ENCODE assay signal across 10 mouse cellular contexts in genomic region chr11:32001181-32001910, GRCm38 (mm10). TPM values are rescaled to one million over a fixed set of nuclear protein-coding genes. Genes with fewer than 3 reads are reported as not detected.
DNase-seq lines count a peak whose midpoint lies in the region; ATAC-seq and TF ChIP-seq lines count a peak whose summit lies in the region.
"Had no signal": no experiment of that assay in that cellular context is flagged by ENCODE, and none has a peak within 500 bp of the region (broad histone marks: within the 10 kb centered on the region; RNA-seq: fewer than 3 reads in every experiment).

No protein-coding gene starts in this region.

- 5% methylated on average over 11 of the region's 11 CpGs for WGBS in heart, embryonic 10.5 days
- WGBS in embryonic facial prominence, embryonic 11.5 days = 1% methylated on average over 11 of the region's 11 CpGs
- 7% methylated on average over 11 of the region's 11 CpGs for WGBS in intestine, postnatal 0 days
- 0% methylated on average over 11 of the region's 11 CpGs for WGBS in neural tube, embryonic 11.5 days

- peaks cover 28% of the 10 kb centered on the region for H3K27me3 ChIP-seq in heart, embryonic 10.5 days (ENCODE audit: insufficient read depth, poor library complexity, severe bottlenecking)
- no peaks in the 10 kb centered on the region for H3K27me3 ChIP-seq in embryonic facial prominence, embryonic 11.5 days (ENCODE audit: control insufficient read depth, insufficient read depth, low read length)
- no peaks in the 10 kb centered on the region for H3K27me3 ChIP-seq in intestine, postnatal 0 days (replicated peaks; ENCODE audit: control insufficient read depth, insufficient read depth, low read length)
- no peaks in the 10 kb centered on the region for H3K27me3 ChIP-seq in neural tube, embryonic 11.5 days (ENCODE audit: control insufficient read depth, insufficient read depth, low read length)
- H3K27me3 ChIP-seq: stomach, embryonic 15.5 days had no signal

- intact Hi-C loops in heart, postnatal 14 days (cut with DNase I) = loop anchor here (10.0 kb wide), 1 partner anchor 133 kb away; no protein-coding TSS in a partner anchor

- H3K9ac ChIP-seq in embryonic facial prominence, embryonic 11.5 days (replicated peaks; ENCODE audit: low read length) = peak overlapping the region; percentile 35
- H3K9ac ChIP-seq in intestine, postnatal 0 days (ENCODE audit: low read depth, low read length) = no peak overlapping the region
- H3K9ac ChIP-seq in neural tube, embryonic 11.5 days (ENCODE audit: low read length) = peak overlapping the region; percentile 61
- H3K9ac ChIP-seq: stomach, embryonic 15.5 days had no signal

- no peak for DNase-seq in heart, embryonic 10.5 days (ENCODE audit: low spot score)
- DNase-seq in heart, postnatal 14 days = no peak
- DNase-seq in embryonic facial prominence, embryonic 11.5 days (ENCODE audit: low spot score) = peak; percentile 51
- peak; percentile 59 for DNase-seq in neural tube, embryonic 11.5 days (ENCODE audit: low spot score)
- no peak for DNase-seq in T-cell, adult 2 months (ENCODE audit: low spot score)
- DNase-seq in left cerebral cortex, adult 9 months (ENCODE audit: low spot score in 2 of 2) = no peak
- no peak for DNase-seq in cerebellum, adult 8-10 months

- no peaks in the 10 kb centered on the region for H3K36me3 ChIP-seq in heart, embryonic 10.5 days
- no peaks in the 10 kb centered on the region for H3K36me3 ChIP-seq in embryonic facial prominence, embryonic 11.5 days (replicated peaks; ENCODE audit: control insufficient read depth, insufficient read depth, low read depth, low read length)
- H3K36me3 ChIP-seq in intestine, postnatal 0 days (ENCODE audit: control insufficient read depth, insufficient read depth) = no peaks in the 10 kb centered on the region
- peaks cover 2% of the 10 kb centered on the region; the same call in 1 of the 2 replicates for H3K36me3 ChIP-seq in neural tube, embryonic 11.5 days (ENCODE audit: control insufficient read depth, insufficient read depth, low read length)
- H3K36me3 ChIP-seq: stomach, embryonic 15.5 days had no signal

- H3K27ac ChIP-seq in heart, embryonic 10.5 days = no peak overlapping the region
- H3K27ac ChIP-seq in embryonic facial prominence, embryonic 11.5 days (replicated peaks; ENCODE audit: low read depth, low read length) = peak overlapping the region; percentile 41; the same call in 1 of the 2 replicates
- H3K27ac ChIP-seq in intestine, postnatal 0 days (ENCODE audit: low read depth, low read length) = no peak overlapping the region
- peak overlapping the region; percentile 72 for H3K27ac ChIP-seq in neural tube, embryonic 11.5 days (ENCODE audit: low read depth, low read length)
- H3K27ac ChIP-seq: stomach, embryonic 15.5 days had no signal

- no peak for ATAC-seq in embryonic facial prominence, embryonic 11.5 days (replicated peaks; ENCODE audit: insufficient number of reproducible peaks, low FRiP score, low TSS enrichment, low read depth)
- ATAC-seq in intestine, postnatal 0 days = no peak
- peak; percentile 11; the same call in 1 of the 2 replicates for ATAC-seq in neural tube, embryonic 11.5 days (ENCODE audit: insufficient read depth, low FRiP score, low TSS enrichment)

- 0 out of 2 replicates have a peak overlapping the region, but pooled peaks have one; percentile 29 for H3K4me3 ChIP-seq in heart, embryonic 10.5 days
- H3K4me3 ChIP-seq in embryonic facial prominence, embryonic 11.5 days (ENCODE audit: low read depth, low read length) = peak overlapping the region; percentile 1; the same call in 1 of the 2 replicates
- H3K4me3 ChIP-seq in intestine, postnatal 0 days (ENCODE audit: low read depth, low read length) = peak overlapping the region; percentile 5; the same call in 1 of the 2 replicates
- peak overlapping the region; percentile 34 for H3K4me3 ChIP-seq in neural tube, embryonic 11.5 days (ENCODE audit: low read depth, low read length)

- H3K4me2 ChIP-seq in embryonic facial prominence, embryonic 11.5 days (ENCODE audit: low read depth, low read length) = peak overlapping the region; percentile 27
- H3K4me2 ChIP-seq in intestine, postnatal 0 days (replicated peaks; ENCODE audit: low read depth) = no peak overlapping the region
- peak overlapping the region; percentile 51 for H3K4me2 ChIP-seq in neural tube, embryonic 11.5 days (ENCODE audit: low read depth)

- peaks cover 23% of the 10 kb centered on the region for H3K4me1 ChIP-seq in heart, embryonic 10.5 days
- H3K4me1 ChIP-seq in embryonic facial prominence, embryonic 11.5 days (ENCODE audit: control insufficient read depth, insufficient read depth, low read length) = peaks cover 3% of the 10 kb centered on the region
- peaks cover 6% of the 10 kb centered on the region for H3K4me1 ChIP-seq in intestine, postnatal 0 days (replicated peaks; ENCODE audit: control insufficient read depth, insufficient read depth, low read length)
- H3K4me1 ChIP-seq in neural tube, embryonic 11.5 days (ENCODE audit: control insufficient read depth, insufficient read depth, low read length) = peaks cover 8% of the 10 kb centered on the region

- no peak for TF ChIP-seq CTCF in intestine, postnatal 0 days (IDR thresholded peaks at IDR 0.05; ENCODE audit: low read depth)

- H3K9me3 ChIP-seq in heart, embryonic 10.5 days = no peaks in the 10 kb centered on the region
- H3K9me3 ChIP-seq in embryonic facial prominence, embryonic 11.5 days (replicated peaks; ENCODE audit: control insufficient read depth, low read length) = no peaks in the 10 kb centered on the region
- H3K9me3 ChIP-seq in intestine, postnatal 0 days (ENCODE audit: control insufficient read depth) = no peaks in the 10 kb centered on the region
- H3K9me3 ChIP-seq in neural tube, embryonic 11.5 days (ENCODE audit: control insufficient read depth, low read length) = no peaks in the 10 kb centered on the region
- H3K9me3 ChIP-seq: stomach, embryonic 15.5 days had no signal

RNA-seq across cellular contexts. Expression of gene Nsg2, which starts 1.1 kb away (rescaled TPM):
- polyA plus RNA-seq in heart, embryonic 10.5 days (2016; fragmentation: Nextera tagmentation; extraction: Ambion mirVana) = 0.84 and 2.7 TPM in 2 replicates
- total RNA-seq in heart, postnatal 14 days (2021) = 1 to 10 TPM; 1.2 to 8.5 TPM
- polyA plus RNA-seq in embryonic facial prominence, embryonic 11.5 days (2014; fragmentation: Nextera tagmentation; extraction: Ambion mirVana) = 8.0 and 9.8 TPM in 2 replicates
- 9.3 and 10.1 TPM in 2 replicates for polyA plus RNA-seq in intestine, postnatal 0 days (2015; fragmentation: Nextera tagmentation; extraction: Ambion mirVana)
- polyA plus RNA-seq in neural tube, embryonic 11.5 days (2014; fragmentation: Nextera tagmentation; extraction: Ambion mirVana) = 35.2 and 39.2 TPM in 2 replicates

RNA-seq across cellular contexts. Expression of gene 4930524B15Rik, which starts 36.0 kb away (rescaled TPM):
- polyA plus RNA-seq in heart, embryonic 10.5 days (2016; fragmentation: Nextera tagmentation; extraction: Ambion mirVana) = 0.30 and 0.35 TPM in 2 replicates
- total RNA-seq in heart, postnatal 14 days (2021) = not detected
- polyA plus RNA-seq in embryonic facial prominence, embryonic 11.5 days (2014; fragmentation: Nextera tagmentation; extraction: Ambion mirVana) = 0.17 TPM in 1 of 2 replicates, not detected in the other
- polyA plus RNA-seq in intestine, postnatal 0 days (2015; fragmentation: Nextera tagmentation; extraction: Ambion mirVana) = 0.14 and 0.26 TPM in 2 replicates
- 0.27 TPM in 1 of 2 replicates, not detected in the other for polyA plus RNA-seq in neural tube, embryonic 11.5 days (2014; fragmentation: Nextera tagmentation; extraction: Ambion mirVana)
- total RNA-seq: left cerebral cortex, postnatal 25 days had no signal
- polyA plus RNA-seq: stomach, embryonic 15.5 days had no signal

Comparison
In these comparisons a context has a peak if more than half of its experiments do, and no peak if none do; other contexts are left out.
1. DNase-seq: peak in embryonic facial prominence, embryonic 11.5 days (single experiment) and neural tube, embryonic 11.5 days (single experiment); none in heart, embryonic 10.5 days (single experiment), heart, postnatal 14 days (0 of 2), T-cell, adult 2 months (single experiment), left cerebral cortex, adult 9 months (0 of 2) and cerebellum, adult 8-10 months (single experiment).
2. H3K27ac ChIP-seq: peak in embryonic facial prominence, embryonic 11.5 days (single experiment) and neural tube, embryonic 11.5 days (single experiment); none in heart, embryonic 10.5 days (single experiment) and intestine, postnatal 0 days (single experiment).
3. Peak in every context shown above with its lines, with median percentiles within 50 percentile points of each other: H3K4me3 ChIP-seq.